Mouse (Mus musculus) ES-Bruce4 (cell line): Measurements from ENCODE around the gene Spryd3. TPM values are rescaled to one million over a fixed set of nuclear protein-coding genes. Genes with fewer than 3 reads are reported as not detected.
A peak's percentile ranks its signal among the peaks of the same experiment; 100 is the strongest.

Source experiments
- H3K27ac ChIP-seq: 2 replicates; pipeline ENCODE4 v1.5.1; 2012; ENCODE audit warnings: low read length, inconsistent platforms; ENCODE audit not compliant: insufficient read depth
- H3K27me3 ChIP-seq: 2 replicates; pipeline ENCODE4 v1.6.1; 2012; ENCODE audit warnings: mild to moderate bottlenecking, low read length, inconsistent platforms; ENCODE audit not compliant: control insufficient read depth, poor library complexity, insufficient read depth, severe bottlenecking
- H3K36me3 ChIP-seq: 2 replicates; pipeline ENCODE4 v1.6.1; 2012; ENCODE audit warnings: inconsistent platforms, mild to moderate bottlenecking, low read length, moderate library complexity; ENCODE audit not compliant: control insufficient read depth, poor library complexity, insufficient read depth, severe bottlenecking
- H3K4me1 ChIP-seq: one replicate; pipeline ENCODE4 v1.8.1; 2011; ENCODE audit warnings: low read length; ENCODE audit not compliant: control insufficient read depth, insufficient read depth
- H3K4me3 ChIP-seq: 2 replicates; pipeline ENCODE4 v1.5.1; 2011; ENCODE audit warnings: low read depth, mild to moderate bottlenecking, low read length
- H3K9ac ChIP-seq: 2 replicates; pipeline ENCODE4 v1.6.1; 2012; ENCODE audit warnings: low read depth, mild to moderate bottlenecking, inconsistent platforms; ENCODE audit not compliant: poor library complexity, severe bottlenecking
- H3K9me3 ChIP-seq: replicated peaks from 2 replicates; pipeline ENCODE4 v1.6.1; 2012; ENCODE audit warnings: mild to moderate bottlenecking, low read length, inconsistent platforms; ENCODE audit not compliant: control insufficient read depth, poor library complexity, insufficient read depth, severe bottlenecking
- CTCF ChIP-seq: IDR thresholded peaks from one replicate; pipeline ENCODE4 v1.8.1; 2011; ENCODE audit warnings: low read depth, low read length
- EP300 ChIP-seq: IDR thresholded peaks from 2 replicates; pipeline ENCODE4 v1.6.1; 2011; ENCODE audit warnings: low read depth, low read length; ENCODE audit not compliant: insufficient read depth
- POLR2A ChIP-seq: IDR thresholded peaks from one replicate; pipeline ENCODE4 v1.8.1; 2011; ENCODE audit warnings: low read length; ENCODE audit not compliant: insufficient read depth
- polyA plus RNA-seq: library from polyadenylated mRNA; stranded (reverse); fragments of >200 nt; gene quantifications from 2 replicates; pipeline ENCODE4 v1.2.4, GENCODE M21; 2011; ENCODE audit warnings: low read depth; ENCODE audit not compliant: missing spikeins, insufficient read depth, insufficient read length

Gene Spryd3
- polyA plus RNA-seq, 1 experiment, result 11.7 TPM

GRCm38 (mm10) chr15:102092222-102092621 is 43.8 kb downstream of the Spryd3 start:
- Histone ChIP-seq H3K4me3 (no peak overlapping the region), H3K27ac (no peak overlapping the region; the same call in 1 of the 2 replicates), H3K9ac (no peak overlapping the region), H3K27me3 (no peaks in the 10 kb centered on the region), H3K9me3 (no peaks in the 10 kb centered on the region), H3K4me1 (no peaks in the 10 kb centered on the region), H3K36me3 (peaks cover 89% of the 10 kb centered on the region)
- TF ChIP-seq CTCF, result no peak
- no peak for TF ChIP-seq EP300

- no peaks in the 10 kb centered on the region for H3K4me1 ChIP-seq
These were observed 44.3 kb downstream of the Spryd3 start for GRCm38 (mm10) chr15:102091688-102092087.

GRCm38 (mm10) chr15:102091063-102091679 is 44.9 kb downstream of the Spryd3 start:
- H3K4me3 ChIP-seq, result no peak overlapping the region
- H3K9me3 ChIP-seq, result no peaks in the 10 kb centered on the region
- H3K4me1 ChIP-seq, result no peaks in the 10 kb centered on the region
- H3K27ac ChIP-seq, result no peak overlapping the region
- H3K9ac ChIP-seq, result no peak overlapping the region
- peaks cover 99% of the 10 kb centered on the region for H3K36me3 ChIP-seq
- TF ChIP-seq EP300 (no peak), CTCF (no peak), POLR2A (no peak)
- H3K27me3 ChIP-seq, result no peaks in the 10 kb centered on the region

More at GRCm38 (mm10) chr15:102091688-102092087, 44.3 kb downstream of the Spryd3 start:
- H3K4me3 ChIP-seq, result no peak overlapping the region
- no peak overlapping the region for H3K27ac ChIP-seq
- H3K9ac ChIP-seq, result no peak overlapping the region
- no peak for TF ChIP-seq CTCF
- TF ChIP-seq EP300, result no peak
- no peak for TF ChIP-seq POLR2A
- no peaks in the 10 kb centered on the region for H3K9me3 ChIP-seq
- H3K27me3 ChIP-seq, result no peaks in the 10 kb centered on the region
- peaks cover 94% of the 10 kb centered on the region for H3K36me3 ChIP-seq

GRCm38 (mm10) chr15:102089914-102090585 is 46.0 kb downstream of the Spryd3 start:
- H3K9ac ChIP-seq, result no peak overlapping the region
- H3K36me3 ChIP-seq, result peaks cover 100% of the 10 kb centered on the region
- no peaks in the 10 kb centered on the region for H3K9me3 ChIP-seq
- no peak for TF ChIP-seq POLR2A
- no peak for TF ChIP-seq EP300
- no peak for TF ChIP-seq CTCF
- H3K4me1 ChIP-seq, result no peaks in the 10 kb centered on the region
- H3K27ac ChIP-seq, result no peak overlapping the region
- H3K27me3 ChIP-seq, result no peaks in the 10 kb centered on the region
- no peak overlapping the region for H3K4me3 ChIP-seq

- H3K9me3 ChIP-seq, result no peaks in the 10 kb centered on the region
- TF ChIP-seq EP300, result no peak
- no peak for TF ChIP-seq POLR2A
- TF ChIP-seq CTCF, result no peak
- H3K4me1 ChIP-seq, result no peaks in the 10 kb centered on the region
- H3K27me3 ChIP-seq, result no peaks in the 10 kb centered on the region
- H3K9ac ChIP-seq, result no peak overlapping the region
- H3K36me3 ChIP-seq, result peaks cover 79% of the 10 kb centered on the region
- no peak overlapping the region for H3K4me3 ChIP-seq
- H3K27ac ChIP-seq, result no peak overlapping the region
These were observed 53.0 kb downstream of the Spryd3 start for GRCm38 (mm10) chr15:102083028-102083427.

- H3K36me3 ChIP-seq, result peaks cover 75% of the 10 kb centered on the region
- no peaks in the 10 kb centered on the region for H3K27me3 ChIP-seq
- no peak for TF ChIP-seq POLR2A
- no peak for TF ChIP-seq EP300
- TF ChIP-seq CTCF, result no peak
- peak overlapping the region; percentile 24; the same call in 1 of the 2 replicates for H3K9ac ChIP-seq
- no peaks in the 10 kb centered on the region for H3K9me3 ChIP-seq
- H3K4me1 ChIP-seq, result no peaks in the 10 kb centered on the region
- H3K4me3 ChIP-seq, result no peak overlapping the region
- H3K27ac ChIP-seq, result no peak overlapping the region
These were observed 53.9 kb downstream of the Spryd3 start for GRCm38 (mm10) chr15:102082148-102082547.
